Mouse (Mus musculus) G1E (cell line): ENCODE data around the gene Gosr1.

Experiments
- CTCF ChIP-seq: IDR thresholded peaks from 2 replicates; pipeline ENCODE4 v1.5.1; 2012; ENCODE audit warnings: low read depth, low read length, inconsistent platforms, mixed read lengths
- GATA2 ChIP-seq: IDR thresholded peaks from 2 replicates; pipeline ENCODE4 v1.6.1; 2012; ENCODE audit warnings: low read depth, low read length, inconsistent platforms, borderline replicate concordance
- TAL1 ChIP-seq: conservative IDR thresholded peaks from 2 replicates; pipeline ENCODE4 v1.6.1; 2012; ENCODE audit warnings: low read depth, low read length, inconsistent platforms, mixed read lengths

- TF ChIP-seq CTCF (no peak), GATA2 (no peak), TAL1 (no peak)
Observed at GRCm38 (mm10) chr11:76809450-76809849, 46.1 kb upstream of the Gosr1 start.
